Mouse (Mus musculus) adrenal gland, adult 18-20 months (tissue): ENCODE measurements at regions not wholly inside any gene's neighbourhood (a gene's known extent, or its start where the extent isn't known, plus 50 kb on each side); places are given as distances from the start of the nearest gene placed in this dataset.

ENCODE experiments used
- DNase-seq, 2 experiments: peaks; one replicate each; pipeline ENCODE4 v3.0.0; 2021 to 2022; ENCODE audit warnings: low spot score in 2 of 2

DNA sequence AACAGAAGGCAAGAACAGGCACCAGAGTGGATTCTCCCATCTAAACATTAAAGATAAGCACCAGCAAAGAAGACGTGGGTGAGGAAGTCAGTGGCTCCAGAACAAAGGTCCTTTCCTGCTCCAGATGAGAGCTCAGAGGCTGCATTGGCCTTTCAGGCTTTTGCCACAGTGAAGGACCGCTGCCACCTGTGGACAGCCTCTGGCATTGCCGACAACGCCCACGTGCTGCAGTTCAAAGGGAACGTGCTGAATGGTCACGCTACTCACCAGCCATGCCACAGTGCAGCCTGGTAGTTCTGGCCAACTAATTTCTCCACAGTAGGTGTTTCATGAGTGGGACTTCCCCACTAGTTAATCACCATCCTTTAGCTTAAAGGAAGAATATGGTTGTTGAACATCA, 365.1 kb downstream of the Dmrt2 start:
- peak; percentile 34 to 65 for DNase-seq

- DNase-seq = no peak
These were observed 379.4 kb downstream of the Dmrt2 start for GRCm38 (mm10) chr19:26051478-26052215.

GRCm38 (mm10) chr19:26059668-26060067, 387.5 kb downstream of the Dmrt2 start:
- DNase-seq = no peak

GRCm38 (mm10) chr19:26068553-26068952, 396.3 kb downstream of the Dmrt2 start:
- DNase-seq = no peak

GRCm38 (mm10) chr19:26069908-26070307, 397.7 kb downstream of the Dmrt2 start:
- no peak for DNase-seq

DNA sequence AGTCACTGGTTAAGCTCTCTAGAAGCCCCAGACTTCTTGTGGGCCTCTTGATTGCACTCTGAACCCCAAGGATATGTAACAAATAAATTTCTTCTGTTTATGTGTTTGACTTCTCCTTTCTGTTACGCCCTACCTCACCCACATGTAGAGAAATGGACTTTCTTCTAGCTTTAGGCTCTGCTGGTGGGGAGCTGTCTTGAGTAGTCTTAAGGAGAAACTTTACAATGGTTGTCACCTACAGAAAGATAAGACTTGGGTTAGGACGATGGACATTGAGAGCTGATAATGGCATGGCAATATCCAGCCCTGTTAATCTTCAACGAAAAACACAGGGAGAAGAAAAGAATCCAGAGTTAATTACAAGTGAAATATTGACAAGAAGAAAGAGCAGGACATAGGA, 416.1 kb downstream of the Dmrt2 start:
- DNase-seq = no peak

GRCm38 (mm10) chr19:26091386-26091785, 419.2 kb downstream of the Dmrt2 start:
- peak in 1 of 2 experiments; percentile 4 for DNase-seq

DNA sequence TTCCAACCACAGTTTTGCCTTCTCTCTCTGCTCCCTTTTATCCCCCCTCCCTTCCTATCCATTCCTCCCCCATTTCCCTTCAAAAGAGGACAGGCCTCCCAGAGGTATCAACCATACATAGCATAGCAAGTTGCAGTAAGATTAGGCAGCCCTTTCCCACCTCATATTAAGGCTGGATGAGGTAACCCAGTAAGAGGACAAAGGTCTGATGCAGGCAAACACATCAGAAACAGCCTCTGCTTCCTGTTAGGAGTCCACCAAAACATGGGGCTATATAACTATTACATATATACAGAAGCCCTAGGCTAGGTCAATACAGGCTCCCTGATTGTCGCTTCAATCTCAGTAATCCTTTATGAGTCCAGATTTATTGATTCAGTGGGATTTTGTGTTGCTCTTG, 421.6 kb downstream of the Dmrt2 start:
- no peak for DNase-seq

DNA sequence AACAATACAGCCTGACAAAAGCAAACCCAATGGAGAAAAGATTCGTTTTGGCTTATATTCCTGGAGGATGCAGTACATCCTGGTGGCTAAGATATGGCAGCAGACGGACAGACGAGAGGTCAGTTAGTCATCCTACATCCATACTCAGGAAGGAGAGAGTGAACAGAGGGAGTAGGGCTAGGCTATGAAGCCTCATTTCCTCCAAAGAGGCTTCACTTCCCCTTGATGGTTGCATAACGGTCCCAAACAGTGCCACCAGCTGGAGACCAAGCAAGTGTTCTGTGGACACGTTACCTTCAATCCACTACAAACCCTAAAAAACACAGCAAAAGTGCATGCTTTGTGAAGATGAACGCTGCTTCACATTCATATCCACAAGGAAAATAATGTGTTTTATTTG, 442.1 kb downstream of the Dmrt2 start:
- no peak for DNase-seq

GRCm38 (mm10) chr19:26128423-26128822, 456.2 kb downstream of the Dmrt2 start:
- DNase-seq = no peak

- DNase-seq = no peak
These were observed 462.2 kb downstream of the Dmrt2 start for GRCm38 (mm10) chr19:26134385-26134784.

GRCm38 (mm10) chr19:26135398-26136104, 463.3 kb downstream of the Dmrt2 start:
- DNase-seq = no peak

DNA sequence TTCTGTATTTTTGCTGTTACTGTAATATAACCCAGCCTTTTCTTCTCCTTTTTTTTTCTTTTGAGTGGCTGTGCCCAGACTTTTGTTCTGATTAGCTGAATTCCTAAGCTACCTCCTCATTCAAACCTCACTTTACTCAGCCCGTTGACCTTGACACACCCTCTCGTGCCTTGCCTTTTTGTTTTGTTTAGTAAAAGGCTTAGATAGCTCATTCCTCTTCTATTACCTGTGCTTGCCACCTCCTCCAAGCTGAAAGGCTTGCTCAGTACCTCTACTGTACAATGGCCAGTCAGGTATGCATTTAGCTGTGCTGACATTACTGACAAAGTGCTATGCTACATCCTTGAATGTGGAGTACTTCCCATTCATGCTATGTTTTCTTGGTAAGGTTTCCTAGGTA, 464.2 kb upstream of the Smarca2 start:
- DNase-seq = no peak

- no peak for DNase-seq
These were observed 461.3 kb upstream of the Smarca2 start for GRCm38 (mm10) chr19:26143539-26143938.

DNA sequence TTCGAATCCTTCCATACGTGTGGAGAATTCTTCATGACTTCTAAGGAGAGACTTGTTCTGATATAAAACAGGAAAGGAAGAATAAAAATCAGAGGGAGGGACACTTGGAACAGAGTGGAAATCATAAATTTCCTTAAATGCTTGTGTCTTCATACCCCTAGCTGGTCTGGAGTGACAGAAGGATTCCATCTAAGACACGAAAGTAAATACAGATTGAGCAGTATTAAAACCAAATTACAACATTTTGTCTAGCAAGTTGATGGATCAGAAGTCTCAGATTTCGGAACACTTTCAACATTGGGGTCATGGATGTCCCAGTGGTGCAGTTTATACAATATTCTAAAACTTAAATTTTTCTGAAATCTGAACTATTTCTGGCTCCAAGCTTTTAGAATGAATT, 453.6 kb upstream of the Smarca2 start:
- no peak for DNase-seq

DNA sequence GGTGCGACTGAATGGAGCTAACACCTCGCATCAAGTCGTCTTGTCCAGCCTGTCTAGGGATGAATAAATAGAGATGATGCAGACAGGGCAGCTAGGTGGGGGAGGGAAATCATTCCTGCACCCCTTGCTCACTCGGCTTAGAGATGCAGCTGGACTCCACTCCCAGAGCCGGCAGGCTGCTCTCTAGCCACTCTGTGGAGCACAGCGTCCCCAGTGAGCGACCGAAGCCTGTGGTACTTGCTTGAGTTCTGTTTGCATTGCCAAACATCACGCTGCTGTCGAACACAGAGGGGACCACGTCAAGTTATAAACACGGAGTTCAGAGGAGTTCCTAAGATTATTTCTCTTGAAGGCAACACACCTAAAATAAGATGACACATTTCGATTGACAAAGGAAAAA, 439.9 kb upstream of the Smarca2 start:
- no peak for DNase-seq

- DNase-seq = no peak
These were observed 423.1 kb upstream of the Smarca2 start for GRCm38 (mm10) chr19:26181774-26182173.

- DNase-seq = no peak
These were observed 419.8 kb upstream of the Smarca2 start for GRCm38 (mm10) chr19:26185012-26185411.

- DNase-seq = no peak
These were observed 414.0 kb upstream of the Smarca2 start for GRCm38 (mm10) chr19:26190803-26191202.

DNA sequence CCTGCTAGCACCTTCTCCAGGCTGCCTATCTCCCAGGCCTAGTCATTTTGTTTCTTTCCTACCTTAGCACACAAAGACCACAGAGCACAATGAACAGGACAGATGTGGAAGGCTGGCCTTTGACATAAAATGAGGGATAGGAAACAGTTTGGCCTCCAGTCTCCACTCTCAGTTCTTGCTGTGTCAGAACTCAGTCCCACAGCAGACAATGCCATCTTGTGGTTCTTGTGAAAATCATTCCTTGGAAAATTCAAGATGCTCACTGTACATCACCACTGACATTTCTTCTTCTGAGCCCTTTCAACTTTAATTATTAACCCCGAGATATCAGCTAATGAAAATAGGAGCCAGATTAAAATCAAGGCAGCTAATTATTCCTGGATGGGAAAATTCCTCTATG, 411.2 kb upstream of the Smarca2 start:
- no peak for DNase-seq

DNA sequence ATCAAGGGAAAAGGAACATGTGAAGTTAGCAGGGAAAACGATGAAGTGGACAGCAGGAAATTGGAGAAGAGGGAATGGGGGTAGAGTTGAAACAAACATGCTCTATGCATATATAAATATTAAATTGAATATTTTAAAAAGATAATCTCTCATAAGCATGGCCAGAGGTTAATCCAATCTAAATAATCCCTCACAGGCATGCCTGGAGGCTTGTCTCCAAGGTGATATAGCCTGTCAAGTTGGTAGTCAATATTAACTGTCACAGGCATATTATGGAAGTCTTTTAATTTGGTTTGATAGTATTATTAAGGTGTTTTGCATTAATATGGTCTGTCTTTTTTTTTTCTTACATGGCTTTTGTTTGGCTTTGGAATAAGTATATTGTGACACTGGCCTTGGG, 396.1 kb upstream of the Smarca2 start:
- DNase-seq = no peak

GRCm38 (mm10) chr19:26234539-26234938, 370.3 kb upstream of the Smarca2 start:
- no peak for DNase-seq

- no peak for DNase-seq
These were observed 360.8 kb upstream of the Smarca2 start for GRCm38 (mm10) chr19:26244067-26244466.
